Mouse (Mus musculus) activated CD4-positive, CD25-positive, alpha-beta regulatory T cell (primary cell): ENCODE data around the gene Zfp746. TPM values are rescaled to one million over a fixed set of nuclear protein-coding genes. Genes with fewer than 3 reads are reported as not detected.

Experiments used
- polyA plus RNA-seq, 2 experiments: library from polyadenylated mRNA; unstranded; fragments of 100-300 nt; shearing (Covaris generic); gene quantifications; one replicate each; pipeline ENCODE4 v1.2.1; 2017

The Zfp746 gene
- polyA plus RNA-seq: 10 to 100 TPM; 49.0 to 49.1 TPM

DNA sequence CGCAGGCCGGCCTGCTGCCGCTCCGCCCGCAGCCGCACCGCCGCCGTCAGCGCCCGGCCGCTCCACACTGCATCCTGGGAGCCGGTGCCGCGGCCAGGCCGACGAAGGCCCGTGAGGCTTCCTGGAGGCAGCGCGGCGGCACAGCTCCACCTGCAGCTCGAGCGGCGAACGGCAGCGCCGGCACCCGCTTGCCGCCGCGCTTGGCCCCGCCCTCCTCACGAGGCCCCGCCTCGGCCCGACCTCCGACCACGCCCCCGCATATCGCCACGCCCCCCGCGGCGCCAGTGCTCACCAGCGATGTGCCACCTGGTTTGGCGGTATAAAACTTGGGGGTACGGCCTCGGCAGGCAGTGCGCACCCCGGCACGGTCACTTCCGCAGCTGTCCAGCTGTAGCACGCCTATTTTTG is at the start of gene Zfp746:
Gene Zfp746, minus strand, starts transcription at position 123 of the 408 bp plus-strand sequence.

DNA sequence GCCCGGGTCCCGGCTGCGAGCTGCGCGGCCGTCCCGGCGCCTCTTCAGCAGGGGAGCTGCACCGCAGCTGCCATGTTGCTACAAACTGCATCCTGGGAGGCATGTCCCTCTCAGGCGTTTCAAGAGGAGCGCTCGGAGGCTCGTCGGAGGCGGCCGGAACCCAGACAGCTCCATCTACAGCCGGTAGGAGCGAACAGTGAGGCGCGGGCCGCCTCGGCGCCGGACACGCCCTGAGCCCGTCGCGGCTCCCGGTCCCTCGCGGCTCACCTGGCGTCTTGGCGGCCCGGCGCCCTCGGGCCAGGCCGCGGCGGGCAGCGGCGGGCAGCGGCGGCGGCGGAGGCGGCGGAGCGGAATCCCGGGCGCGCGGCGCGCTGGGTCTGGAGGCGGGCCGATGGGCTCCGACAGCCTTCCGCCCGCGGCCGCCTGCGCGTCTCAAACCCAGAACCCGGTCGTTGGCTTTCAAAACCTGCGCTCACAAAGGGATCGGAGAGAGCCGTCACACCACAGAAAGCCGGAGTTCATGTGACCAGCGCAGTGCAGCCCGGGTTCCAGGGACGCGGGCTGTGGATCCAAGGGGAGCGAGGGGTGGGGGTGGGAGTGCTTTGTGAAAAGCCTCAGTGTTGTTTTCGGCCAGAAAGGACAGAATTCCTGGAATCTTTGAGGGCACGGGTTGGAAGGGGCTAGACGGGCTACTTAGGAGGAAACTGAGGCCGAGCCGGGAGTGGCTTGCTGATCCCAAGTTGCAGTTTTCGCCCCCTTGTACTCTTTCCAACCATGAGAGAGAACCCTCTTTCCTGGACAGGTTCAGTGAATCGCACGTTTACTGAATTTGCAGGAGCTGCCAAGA is 37.7 kb downstream of the Zfp746 start, which contains the start of gene Zfp777:
Gene Zfp777, minus strand, starts transcription at position 486 of the 847 bp plus-strand sequence.

Other genes with a start within 250 kb of the Zfp746 start
- gene Zfp282, start 209.4 kb downstream of the Zfp746 start, polyA plus RNA-seq: 10 to 100 TPM in 1 of 2 experiments, 1 to 10 TPM in 1; 8.8 to 11.4 TPM
- 10 to 100 TPM; 14.6 to 18.0 TPM for gene Zfp212, start 166.1 kb downstream of the Zfp746 start, polyA plus RNA-seq
- 10 to 100 TPM; 19.6 to 32.5 TPM for gene Zfp956, start 133.2 kb downstream of the Zfp746 start, polyA plus RNA-seq
- 10 to 100 TPM; 26.7 to 30.0 TPM for gene Zfp777, start 37.7 kb downstream of the Zfp746 start, polyA plus RNA-seq